Mouse (Mus musculus): ENCODE results near the gene Ypel2. TPM values are rescaled to one million over a fixed set of nuclear protein-coding genes. Genes with fewer than 3 reads are reported as not detected.
A peak's percentile ranks its signal among the peaks of the same experiment; 100 is the strongest.

Ypel2 gene
- polyA plus RNA-seq, 2 experiments, result 6.8 to 9.2 TPM

- Histone ChIP-seq H3K27ac (replicated peaks; ENCODE audit: low read depth, low read length) (no peak overlapping the region), H3K4me3 (replicated peaks; ENCODE audit: low read length) (no peak overlapping the region), H3K9ac (ENCODE audit: low read depth, low read length, severe bottlenecking) (no peak overlapping the region), H3K4me1 (ENCODE audit: control insufficient read depth, insufficient read depth, low read length) (no peaks in the 10 kb centered on the region), H3K9me3 (ENCODE audit: control insufficient read depth, low read length) (no peaks in the 10 kb centered on the region), H3K4me2 (replicated peaks; ENCODE audit: low read depth, low read length, severe bottlenecking) (no peak overlapping the region), H3K36me3 (ENCODE audit: control insufficient read depth, insufficient read depth, low read length) (no peaks in the 10 kb centered on the region), H3K27me3 (ENCODE audit: control insufficient read depth, insufficient read depth, low read length) (no peaks in the 10 kb centered on the region)
- 77% methylated on average over 4 of the region's 4 CpGs for WGBS
- ATAC-seq (ENCODE audit: low FRiP score, low read depth), result no peak
- no peak for TF ChIP-seq POLR2A (IDR thresholded peaks at IDR 0.05; ENCODE audit: borderline replicate concordance, extremely low read depth, insufficient read depth, insufficient read length)
- no peak for DNase-seq (ENCODE audit: low spot score)
Measured at GRCm38 (mm10) chr11:86904706-86905105, 88.8 kb downstream of the Ypel2 start.

GRCm38 (mm10) chr11:86898367-86898766, 95.1 kb downstream of the Ypel2 start:
- Histone ChIP-seq H3K9ac (ENCODE audit: low read depth, low read length, severe bottlenecking) (no peak overlapping the region), H3K4me3 (replicated peaks; ENCODE audit: low read length) (no peak overlapping the region), H3K27ac (replicated peaks; ENCODE audit: low read depth, low read length) (no peak overlapping the region), H3K27me3 (ENCODE audit: control insufficient read depth, insufficient read depth, low read length) (no peaks in the 10 kb centered on the region), H3K9me3 (ENCODE audit: control insufficient read depth, low read length) (no peaks in the 10 kb centered on the region), H3K36me3 (ENCODE audit: control insufficient read depth, insufficient read depth, low read length) (no peaks in the 10 kb centered on the region), H3K4me1 (ENCODE audit: control insufficient read depth, insufficient read depth, low read length) (peaks cover 23% of the 10 kb centered on the region), H3K4me2 (replicated peaks; ENCODE audit: low read depth, low read length, severe bottlenecking) (no peak overlapping the region)
- ATAC-seq (ENCODE audit: low FRiP score, low read depth) (peak; percentile 42; the same call in 1 of the 2 replicates), DNase-seq (ENCODE audit: low spot score) (no peak)
- 30% methylated on average over 2 of the region's 2 CpGs for WGBS
- no peak for TF ChIP-seq POLR2A (IDR thresholded peaks at IDR 0.05; ENCODE audit: borderline replicate concordance, extremely low read depth, insufficient read depth, insufficient read length)

- H3K4me3 ChIP-seq (replicated peaks; ENCODE audit: low read length), result no peak overlapping the region
- H3K27me3 ChIP-seq (ENCODE audit: control insufficient read depth, insufficient read depth, low read length), result no peaks in the 10 kb centered on the region
- H3K27ac ChIP-seq (replicated peaks; ENCODE audit: low read depth, low read length), result 0 out of 2 replicates have a peak overlapping the region, but pooled peaks have one; percentile 26
- peaks cover 23% of the 10 kb centered on the region for H3K4me1 ChIP-seq (ENCODE audit: control insufficient read depth, insufficient read depth, low read length)
- H3K9me3 ChIP-seq (ENCODE audit: control insufficient read depth, low read length), result no peaks in the 10 kb centered on the region
- DNase-seq (ENCODE audit: low spot score) (no peak), ATAC-seq (ENCODE audit: low FRiP score, low read depth) (no peak; the same call in 1 of the 2 replicates)
- H3K36me3 ChIP-seq (ENCODE audit: control insufficient read depth, insufficient read depth, low read length), result no peaks in the 10 kb centered on the region
- no peak overlapping the region for H3K9ac ChIP-seq (ENCODE audit: low read depth, low read length, severe bottlenecking)
- H3K4me2 ChIP-seq (replicated peaks; ENCODE audit: low read depth, low read length, severe bottlenecking), result no peak overlapping the region
- whole genome bisulfite sequencing, result 34% methylated on average over 3 of the region's 3 CpGs
- no peak for TF ChIP-seq POLR2A (IDR thresholded peaks at IDR 0.05; ENCODE audit: borderline replicate concordance, extremely low read depth, insufficient read depth, insufficient read length)
Measured at GRCm38 (mm10) chr11:86895567-86895966, 97.9 kb downstream of the Ypel2 start.

- no peak for TF ChIP-seq POLR2A (IDR thresholded peaks at IDR 0.05; ENCODE audit: borderline replicate concordance, extremely low read depth, insufficient read depth, insufficient read length)
- Histone ChIP-seq H3K27ac (replicated peaks; ENCODE audit: low read depth, low read length) (peak overlapping the region; percentile 26; the same call in 1 of the 2 replicates), H3K9ac (ENCODE audit: low read depth, low read length, severe bottlenecking) (no peak overlapping the region), H3K36me3 (ENCODE audit: control insufficient read depth, insufficient read depth, low read length) (no peaks in the 10 kb centered on the region), H3K9me3 (ENCODE audit: control insufficient read depth, low read length) (no peaks in the 10 kb centered on the region), H3K27me3 (ENCODE audit: control insufficient read depth, insufficient read depth, low read length) (no peaks in the 10 kb centered on the region), H3K4me1 (ENCODE audit: control insufficient read depth, insufficient read depth, low read length) (peaks cover 23% of the 10 kb centered on the region), H3K4me3 (replicated peaks; ENCODE audit: low read length) (no peak overlapping the region), H3K4me2 (replicated peaks; ENCODE audit: low read depth, low read length, severe bottlenecking) (no peak overlapping the region)
- 54% methylated on average over 9 of the region's 9 CpGs for whole genome bisulfite sequencing
- no peak for ATAC-seq (ENCODE audit: low FRiP score, low read depth)
- no peak for DNase-seq (ENCODE audit: low spot score)
Measured at GRCm38 (mm10) chr11:86895156-86895555, 98.4 kb downstream of the Ypel2 start.

GRCm38 (mm10) chr11:86894171-86894577, 99.3 kb downstream of the Ypel2 start:
- Histone ChIP-seq H3K4me3 (replicated peaks; ENCODE audit: low read length) (peak overlapping the region; percentile 21), H3K27me3 (ENCODE audit: control insufficient read depth, insufficient read depth, low read length) (no peaks in the 10 kb centered on the region), H3K4me1 (ENCODE audit: control insufficient read depth, insufficient read depth, low read length) (peaks cover 23% of the 10 kb centered on the region), H3K9me3 (ENCODE audit: control insufficient read depth, low read length) (no peaks in the 10 kb centered on the region), H3K9ac (ENCODE audit: low read depth, low read length, severe bottlenecking) (peak overlapping the region; percentile 35), H3K4me2 (replicated peaks; ENCODE audit: low read depth, low read length, severe bottlenecking) (peak overlapping the region; percentile 41), H3K27ac (replicated peaks; ENCODE audit: low read depth, low read length) (no peak overlapping the region), H3K36me3 (ENCODE audit: control insufficient read depth, insufficient read depth, low read length) (no peaks in the 10 kb centered on the region)
- TF ChIP-seq POLR2A (IDR thresholded peaks at IDR 0.05; ENCODE audit: borderline replicate concordance, extremely low read depth, insufficient read depth, insufficient read length), result no peak
- WGBS, result 8% methylated on average over 19 of the region's 19 CpGs
- DNase-seq (ENCODE audit: low spot score), result peak; percentile 82
- ATAC-seq (ENCODE audit: low FRiP score, low read depth), result peak; percentile 75; the same call in 1 of the 2 replicates

All from limb, embryonic 14.5 days (tissue).